Mouse (Mus musculus): Measurements from ENCODE around the gene Cxcl15. TPM values are rescaled to one million over a fixed set of nuclear protein-coding genes. Genes with fewer than 3 reads are reported as not detected.

Gene Cxcl15
- 0.24 TPM in 1 of 2 replicates, not detected in the other for polyA plus RNA-seq (2016; fragmentation: Nextera tagmentation; extraction: Ambion mirVana)

GRCm38 (mm10) chr5:90794195-90794625 lies at the start of gene Cxcl15:
Gene Cxcl15, plus strand, starts transcription at chr5:90794534.
- 63% methylated on average over 5 of the region's 5 CpGs for WGBS
- ATAC-seq (ENCODE audit: insufficient number of reproducible peaks, insufficient read depth, low FRiP score, low TSS enrichment), result no peak
- H3K27ac ChIP-seq, result 0 out of 2 replicates have a peak within 1 kb of the TSS, but pooled peaks have one; percentile 17

GRCm38 (mm10) chr5:90753934-90754333 lies 40.4 kb upstream of the Cxcl15 start:
- 92% methylated on average over 1 of the region's 1 CpGs for WGBS
- no peaks in the 10 kb centered on the region for H3K36me3 ChIP-seq
- ATAC-seq (ENCODE audit: insufficient number of reproducible peaks, insufficient read depth, low FRiP score, low TSS enrichment), result no peak
- no peak overlapping the region for H3K4me2 ChIP-seq (replicated peaks)
- H3K9ac ChIP-seq, result no peak overlapping the region
- H3K9me3 ChIP-seq, result no peaks in the 10 kb centered on the region
- H3K27ac ChIP-seq, result no peak overlapping the region
- peaks cover 18% of the 10 kb centered on the region for H3K4me1 ChIP-seq
- H3K27me3 ChIP-seq, result peaks cover under 1% of the 10 kb centered on the region; the same call in 1 of the 2 replicates
- no peak overlapping the region for H3K4me3 ChIP-seq

More at GRCm38 (mm10) chr5:90794195-90794625, at the start of gene Cxcl15:
- no peak within 1 kb of the TSS for H3K4me3 ChIP-seq
- H3K4me2 ChIP-seq (replicated peaks), result no peak within 1 kb of the TSS
- no peaks in the 10 kb centered on the region for H3K4me1 ChIP-seq
- no peaks in the 10 kb centered on the region for H3K27me3 ChIP-seq
- H3K9me3 ChIP-seq, result no peaks in the 10 kb centered on the region
- no peaks in the 10 kb centered on the region for H3K36me3 ChIP-seq
- no peak within 1 kb of the TSS for H3K9ac ChIP-seq

- H3K27me3 ChIP-seq, result peaks cover 10% of the 10 kb centered on the region
These were observed 36.2 kb upstream of the Cxcl15 start for GRCm38 (mm10) chr5:90758020-90758605.

GRCm38 (mm10) chr5:90759077-90760065 lies 35.0 kb upstream of the Cxcl15 start, which contains the start of gene Cxcl5:
Gene Cxcl5, plus strand, starts transcription at chr5:90759360.
- Histone ChIP-seq H3K9ac (peak within 1 kb of the TSS; percentile 52), H3K27ac (no peak within 1 kb of the TSS), H3K4me1 (peaks cover 31% of the 10 kb centered on the region), H3K36me3 (no peaks in the 10 kb centered on the region), H3K9me3 (no peaks in the 10 kb centered on the region), H3K27me3 (peaks cover 10% of the 10 kb centered on the region), H3K4me3 (peak within 1 kb of the TSS; percentile 41), H3K4me2 (replicated peaks) (peak within 1 kb of the TSS; percentile 69)
- 0 out of 2 replicates have a peak, but pooled peaks have one; percentile 55 for ATAC-seq (ENCODE audit: insufficient number of reproducible peaks, insufficient read depth, low FRiP score, low TSS enrichment)
- WGBS, result 4% methylated on average over 32 of the region's 32 CpGs

More at GRCm38 (mm10) chr5:90758020-90758605, 36.2 kb upstream of the Cxcl15 start:
- 26% methylated on average over 5 of the region's 5 CpGs for WGBS
- no peaks in the 10 kb centered on the region for H3K9me3 ChIP-seq
- no peak for ATAC-seq (ENCODE audit: insufficient number of reproducible peaks, insufficient read depth, low FRiP score, low TSS enrichment)
- H3K9ac ChIP-seq, result no peak overlapping the region
- no peak overlapping the region for H3K4me2 ChIP-seq (replicated peaks)
- no peaks in the 10 kb centered on the region for H3K36me3 ChIP-seq
- no peak overlapping the region for H3K4me3 ChIP-seq
- H3K4me1 ChIP-seq, result peaks cover 26% of the 10 kb centered on the region
- H3K27ac ChIP-seq, result no peak overlapping the region

- Histone ChIP-seq H3K36me3 (no peaks in the 10 kb centered on the region), H3K9me3 (no peaks in the 10 kb centered on the region), H3K9ac (no peak overlapping the region), H3K27ac (no peak overlapping the region), H3K4me2 (replicated peaks) (no peak overlapping the region), H3K27me3 (peaks cover 10% of the 10 kb centered on the region), H3K4me1 (peaks cover 31% of the 10 kb centered on the region), H3K4me3 (no peak overlapping the region)
- ATAC-seq (ENCODE audit: insufficient number of reproducible peaks, insufficient read depth, low FRiP score, low TSS enrichment), result no peak
- 68% methylated on average over 4 of the region's 4 CpGs for WGBS
These were observed 34.0 kb upstream of the Cxcl15 start for GRCm38 (mm10) chr5:90760303-90760702.

- no peak overlapping the region for H3K9ac ChIP-seq
- H3K4me2 ChIP-seq (replicated peaks), result no peak overlapping the region
- no peak overlapping the region for H3K27ac ChIP-seq
- no peaks in the 10 kb centered on the region for H3K9me3 ChIP-seq
- H3K4me3 ChIP-seq, result no peak overlapping the region
- peaks cover 10% of the 10 kb centered on the region for H3K27me3 ChIP-seq
- H3K36me3 ChIP-seq, result no peaks in the 10 kb centered on the region
- WGBS, result 93% methylated on average over 2 of the region's 2 CpGs
- H3K4me1 ChIP-seq, result peaks cover 31% of the 10 kb centered on the region
- ATAC-seq (ENCODE audit: insufficient number of reproducible peaks, insufficient read depth, low FRiP score, low TSS enrichment), result no peak
These were observed 33.5 kb upstream of the Cxcl15 start for GRCm38 (mm10) chr5:90760844-90761243.

- Histone ChIP-seq H3K4me2 (replicated peaks) (no peak overlapping the region), H3K4me3 (no peak overlapping the region), H3K36me3 (no peaks in the 10 kb centered on the region), H3K9ac (no peak overlapping the region), H3K27me3 (peaks cover 10% of the 10 kb centered on the region), H3K9me3 (no peaks in the 10 kb centered on the region), H3K27ac (no peak overlapping the region), H3K4me1 (peaks cover 31% of the 10 kb centered on the region)
- no peak for ATAC-seq (ENCODE audit: insufficient number of reproducible peaks, insufficient read depth, low FRiP score, low TSS enrichment)
- WGBS, result 85% methylated on average over 3 of the region's 3 CpGs
These were observed 32.5 kb upstream of the Cxcl15 start for GRCm38 (mm10) chr5:90761834-90762233.

GRCm38 (mm10) chr5:90763912-90764665 lies 30.2 kb upstream of the Cxcl15 start:
- H3K9ac ChIP-seq, result no peak overlapping the region
- no peaks in the 10 kb centered on the region for H3K36me3 ChIP-seq
- H3K4me2 ChIP-seq (replicated peaks), result no peak overlapping the region
- WGBS, result 62% methylated on average over 12 of the region's 12 CpGs
- peaks cover 8% of the 10 kb centered on the region for H3K27me3 ChIP-seq
- ATAC-seq (ENCODE audit: insufficient number of reproducible peaks, insufficient read depth, low FRiP score, low TSS enrichment), result no peak
- no peak overlapping the region for H3K4me3 ChIP-seq
- peaks cover 12% of the 10 kb centered on the region for H3K4me1 ChIP-seq
- no peak overlapping the region for H3K27ac ChIP-seq
- H3K9me3 ChIP-seq, result no peaks in the 10 kb centered on the region

GRCm38 (mm10) chr5:90765821-90766606 lies 28.3 kb upstream of the Cxcl15 start:
- Histone ChIP-seq H3K9ac (no peak overlapping the region), H3K4me1 (0 out of 2 replicates have a peak, but pooled peaks cover 5% of the 10 kb centered on the region), H3K9me3 (no peaks in the 10 kb centered on the region), H3K27me3 (no peaks in the 10 kb centered on the region), H3K4me3 (no peak overlapping the region), H3K27ac (no peak overlapping the region), H3K4me2 (replicated peaks) (no peak overlapping the region), H3K36me3 (no peaks in the 10 kb centered on the region)
- WGBS, result 49% methylated on average over 8 of the region's 8 CpGs
- no peak for ATAC-seq (ENCODE audit: insufficient number of reproducible peaks, insufficient read depth, low FRiP score, low TSS enrichment)

- no peak within 1 kb of the TSS for H3K4me2 ChIP-seq (replicated peaks)
- 0 out of 2 replicates have a peak, but pooled peaks cover 5% of the 10 kb centered on the region for H3K4me1 ChIP-seq
- H3K9me3 ChIP-seq, result no peaks in the 10 kb centered on the region
- H3K27ac ChIP-seq, result no peak within 1 kb of the TSS
- WGBS, result 59% methylated on average over 3 of the region's 3 CpGs
- no peaks in the 10 kb centered on the region for H3K27me3 ChIP-seq
- ATAC-seq (ENCODE audit: insufficient number of reproducible peaks, insufficient read depth, low FRiP score, low TSS enrichment), result no peak
- H3K4me3 ChIP-seq, result no peak within 1 kb of the TSS
- H3K9ac ChIP-seq, result no peak within 1 kb of the TSS
- no peaks in the 10 kb centered on the region for H3K36me3 ChIP-seq
These were observed 26.1 kb upstream of the Cxcl15 start, which contains the start of gene Ppbp for GRCm38 (mm10) chr5:90768218-90768617. Gene Ppbp, plus strand, starts transcription at chr5:90768518.

Data from embryonic facial prominence, embryonic 12.5 days (tissue).